Mouse (Mus musculus): ENCODE results near the gene Ankmy2. TPM values are rescaled to one million over a fixed set of nuclear protein-coding genes. Genes with fewer than 3 reads are reported as not detected.

Gene Ankmy2
- polyA plus RNA-seq, 1 experiment from 2014 or later, result 26.7 TPM

DNA sequence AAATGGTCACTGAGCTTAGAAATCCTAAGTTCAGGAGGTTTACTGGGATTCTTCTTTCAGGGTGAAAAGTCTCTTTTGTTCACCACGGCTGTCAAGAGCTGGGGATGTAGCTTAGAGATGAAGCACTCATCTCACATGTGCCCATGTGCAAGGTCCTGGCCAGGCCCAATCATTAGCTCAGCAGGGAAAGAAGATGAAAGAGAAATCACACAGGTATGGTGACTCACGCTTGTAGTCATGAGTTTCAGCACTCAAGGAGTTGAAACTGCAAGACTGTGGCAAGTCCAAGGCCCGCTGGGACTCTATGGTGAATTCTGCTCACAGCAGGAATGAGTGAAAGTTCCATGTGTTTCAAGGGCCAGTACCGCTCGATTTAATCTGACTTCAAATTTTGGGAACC is 22.8 kb upstream of the Ankmy2 start:
- H3K9me3 ChIP-seq (replicated peaks), result no peaks in the 10 kb centered on the region
- 86% methylated on average over 5 of the region's 5 CpGs for WGBS
- no peak for ATAC-seq (ENCODE audit: insufficient number of reproducible peaks, low FRiP score)
- no peak overlapping the region for H3K4me3 ChIP-seq
- no peak overlapping the region for H3K4me2 ChIP-seq
- no peaks in the 10 kb centered on the region for H3K27me3 ChIP-seq (replicated peaks)
- H3K36me3 ChIP-seq, result peaks cover 30% of the 10 kb centered on the region
- H3K9ac ChIP-seq, result no peak overlapping the region
- peaks cover 24% of the 10 kb centered on the region for H3K4me1 ChIP-seq (replicated peaks)
- H3K27ac ChIP-seq (ENCODE audit: poor library complexity, severe bottlenecking), result no peak overlapping the region

DNA sequence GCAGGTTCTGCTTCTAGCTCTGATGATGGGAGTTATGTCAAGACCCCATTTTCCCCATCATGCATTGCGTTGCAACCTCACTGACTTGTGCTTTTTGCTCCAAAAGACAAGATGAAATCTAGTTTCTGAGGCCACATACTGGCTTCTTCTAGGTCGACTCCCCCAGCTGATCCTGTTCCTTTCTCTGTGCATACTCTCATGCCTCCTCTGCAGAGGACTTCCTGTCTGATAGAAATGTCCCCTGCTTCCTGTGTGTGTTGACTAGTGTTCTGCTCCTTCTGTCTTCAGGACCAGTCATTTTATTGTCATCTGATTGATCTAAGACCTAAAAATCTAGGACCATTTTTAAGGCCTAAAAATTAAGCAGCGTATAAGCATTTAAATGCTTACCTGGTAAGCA is 21.5 kb upstream of the Ankmy2 start:
- Histone ChIP-seq H3K36me3 (peaks cover 24% of the 10 kb centered on the region), H3K27ac (ENCODE audit: poor library complexity, severe bottlenecking) (no peak overlapping the region), H3K4me3 (no peak overlapping the region), H3K4me1 (replicated peaks) (peaks cover 24% of the 10 kb centered on the region), H3K27me3 (replicated peaks) (no peaks in the 10 kb centered on the region), H3K4me2 (no peak overlapping the region), H3K9me3 (replicated peaks) (no peaks in the 10 kb centered on the region), H3K9ac (no peak overlapping the region)
- ATAC-seq (ENCODE audit: insufficient number of reproducible peaks, low FRiP score), result no peak
- 77% methylated on average over 3 of the region's 3 CpGs for WGBS

DNA sequence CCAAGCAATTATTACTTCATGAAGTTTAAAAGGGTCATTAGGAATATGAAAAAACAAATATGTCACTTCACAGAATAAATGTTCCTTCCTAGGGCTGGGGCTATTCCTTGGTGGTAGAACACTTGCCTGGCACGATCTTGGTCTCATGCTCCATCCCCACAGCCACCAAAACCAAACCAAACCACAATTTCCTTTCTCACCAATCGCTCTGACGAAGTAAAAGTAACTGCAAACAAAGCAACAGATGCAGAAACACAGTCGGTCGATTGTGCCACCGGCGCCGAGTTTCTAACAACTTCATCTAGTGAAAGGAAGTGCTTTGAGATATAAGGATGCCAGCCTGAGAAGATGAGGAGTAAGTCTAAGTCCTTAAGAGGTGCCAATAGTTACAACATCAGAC is 20.6 kb upstream of the Ankmy2 start:
- no peak for ATAC-seq (ENCODE audit: insufficient number of reproducible peaks, low FRiP score)
- H3K27ac ChIP-seq (ENCODE audit: poor library complexity, severe bottlenecking), result peak overlapping the region; percentile 65
- no peak overlapping the region for H3K4me2 ChIP-seq
- H3K4me3 ChIP-seq, result no peak overlapping the region
- H3K4me1 ChIP-seq (replicated peaks), result peaks cover 24% of the 10 kb centered on the region
- H3K9me3 ChIP-seq (replicated peaks), result no peaks in the 10 kb centered on the region
- H3K27me3 ChIP-seq (replicated peaks), result no peaks in the 10 kb centered on the region
- H3K9ac ChIP-seq, result no peak overlapping the region
- 91% methylated on average over 8 of the region's 8 CpGs for WGBS
- H3K36me3 ChIP-seq, result peaks cover 19% of the 10 kb centered on the region

DNA sequence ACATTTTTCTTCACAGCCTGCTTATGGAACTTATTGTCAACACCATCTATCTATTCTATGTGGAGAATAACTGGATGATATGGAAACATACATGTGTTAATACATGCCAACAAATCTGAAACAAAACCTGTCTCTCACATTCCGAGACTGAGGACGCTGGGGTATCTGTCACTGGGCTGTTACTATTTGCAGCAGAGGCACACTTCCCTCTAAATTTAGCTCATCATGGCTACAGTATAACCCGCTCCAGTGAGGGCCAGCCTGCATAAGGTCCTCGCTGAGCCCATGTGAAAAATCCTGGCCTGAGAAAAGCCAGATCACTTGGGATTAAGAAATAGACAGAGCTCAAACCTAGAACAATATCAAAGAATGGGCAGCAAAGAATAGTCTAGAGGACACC is 19.7 kb upstream of the Ankmy2 start:
- ATAC-seq (ENCODE audit: insufficient number of reproducible peaks, low FRiP score), result no peak
- WGBS, result 33% methylated on average over 4 of the region's 4 CpGs
- peaks cover 24% of the 10 kb centered on the region for H3K4me1 ChIP-seq (replicated peaks)
- H3K9me3 ChIP-seq (replicated peaks), result no peaks in the 10 kb centered on the region
- H3K27me3 ChIP-seq (replicated peaks), result no peaks in the 10 kb centered on the region
- peak overlapping the region; percentile 23 for H3K4me2 ChIP-seq
- H3K27ac ChIP-seq (ENCODE audit: poor library complexity, severe bottlenecking), result peak overlapping the region; percentile 90
- peaks cover 13% of the 10 kb centered on the region for H3K36me3 ChIP-seq
- H3K4me3 ChIP-seq, result no peak overlapping the region
- no peak overlapping the region for H3K9ac ChIP-seq

DNA sequence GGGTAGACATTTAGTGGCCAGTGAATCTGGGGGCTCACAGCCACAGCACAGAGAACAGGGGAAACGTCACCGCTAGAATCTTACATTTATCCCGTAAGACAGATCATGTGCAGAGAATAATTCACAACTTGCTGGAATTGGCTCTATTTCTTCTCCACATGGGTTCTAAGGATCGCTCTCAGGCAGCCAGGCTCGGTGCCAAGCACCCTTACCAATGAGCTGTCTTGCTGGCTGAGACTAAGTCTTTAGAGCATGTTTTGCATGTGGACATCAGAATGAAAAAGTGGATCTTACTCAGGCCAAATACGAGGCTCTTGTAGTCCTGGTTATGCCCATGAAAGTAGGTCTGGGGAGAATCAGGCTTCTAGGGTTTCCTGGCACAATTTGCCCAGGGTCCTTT is 16.5 kb upstream of the Ankmy2 start:
- H3K9ac ChIP-seq, result no peak overlapping the region

DNA sequence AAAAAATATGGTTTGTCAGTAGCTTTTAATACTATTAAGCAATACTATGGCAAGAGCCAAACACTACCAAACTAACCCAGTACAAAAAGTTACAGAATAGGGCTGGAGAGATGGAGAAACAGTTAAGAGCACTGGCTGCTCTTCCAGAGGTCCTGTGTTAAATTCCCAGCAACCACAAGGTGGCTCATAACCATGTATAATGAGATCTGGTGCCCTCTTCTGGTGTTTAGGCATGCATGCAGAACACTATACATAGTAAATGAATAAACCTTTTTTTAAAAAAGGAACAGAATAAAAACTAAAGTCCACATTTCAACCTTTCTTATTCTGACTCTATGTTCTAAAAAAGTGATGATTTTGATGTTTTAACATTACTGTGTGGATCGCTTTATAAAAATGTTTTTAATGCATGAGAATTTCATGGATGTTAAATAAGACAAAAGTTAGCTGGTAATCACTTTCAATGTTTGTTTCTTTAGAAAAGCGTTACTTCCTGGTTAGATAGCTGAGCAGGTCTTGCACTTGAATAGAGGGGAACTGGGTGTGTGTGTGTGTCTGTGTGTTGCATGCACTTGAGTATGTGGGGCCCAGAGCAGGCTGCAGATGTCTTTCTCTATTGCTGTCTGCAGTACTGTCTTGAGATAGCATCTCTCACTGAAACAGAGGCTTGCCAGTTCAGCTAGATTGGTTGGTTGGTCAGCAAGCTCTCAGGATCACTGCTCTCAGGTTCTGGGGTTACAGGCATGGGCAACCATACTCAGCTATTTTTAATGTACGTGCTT is 10.5 kb upstream of the Ankmy2 start:
- Histone ChIP-seq H3K4me1 (replicated peaks) (peaks cover 17% of the 10 kb centered on the region), H3K9ac (no peak overlapping the region), H3K9me3 (replicated peaks) (no peaks in the 10 kb centered on the region), H3K4me2 (no peak overlapping the region), H3K27me3 (replicated peaks) (no peaks in the 10 kb centered on the region), H3K36me3 (peaks cover 6% of the 10 kb centered on the region; the same call in 1 of the 2 replicates), H3K27ac (ENCODE audit: poor library complexity, severe bottlenecking) (no peak overlapping the region), H3K4me3 (no peak overlapping the region)
- no peak for ATAC-seq (ENCODE audit: insufficient number of reproducible peaks, low FRiP score)
- WGBS, result 92% methylated on average over 3 of the region's 3 CpGs

More for the DNA sequence above, 16.5 kb upstream of the Ankmy2 start:
- Histone ChIP-seq H3K4me1 (replicated peaks) (peaks cover 16% of the 10 kb centered on the region), H3K36me3 (0 out of 2 replicates have a peak, but pooled peaks cover 3% of the 10 kb centered on the region), H3K9me3 (replicated peaks) (no peaks in the 10 kb centered on the region), H3K27ac (ENCODE audit: poor library complexity, severe bottlenecking) (no peak overlapping the region), H3K27me3 (replicated peaks) (no peaks in the 10 kb centered on the region), H3K4me3 (no peak overlapping the region), H3K4me2 (no peak overlapping the region)
- ATAC-seq (ENCODE audit: insufficient number of reproducible peaks, low FRiP score), result no peak
- 83% methylated on average over 6 of the region's 6 CpGs for WGBS

DNA sequence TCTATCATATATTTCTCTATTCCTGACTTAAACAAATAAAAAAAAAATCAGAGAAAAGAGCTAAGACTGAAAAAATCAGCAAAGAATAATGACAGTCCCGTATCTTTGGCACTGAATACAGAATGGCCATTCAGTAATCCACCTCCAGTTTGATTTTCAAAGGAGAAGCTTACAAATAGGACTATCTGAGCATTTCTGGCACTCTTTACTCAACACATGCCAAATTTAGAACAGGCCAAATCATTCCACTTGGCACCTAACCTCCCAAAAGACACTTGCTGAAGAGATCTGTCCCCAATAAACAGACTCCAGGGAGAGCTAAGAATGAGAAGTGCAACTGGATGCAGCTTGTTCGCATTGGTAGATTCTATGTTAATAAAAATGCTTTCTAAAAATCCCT is 6.6 kb upstream of the Ankmy2 start:
- Histone ChIP-seq H3K27me3 (replicated peaks) (no peaks in the 10 kb centered on the region), H3K4me1 (replicated peaks) (peaks cover 33% of the 10 kb centered on the region), H3K36me3 (peaks cover 6% of the 10 kb centered on the region; the same call in 1 of the 2 replicates), H3K27ac (ENCODE audit: poor library complexity, severe bottlenecking) (peak overlapping the region; percentile 80), H3K4me3 (no peak overlapping the region), H3K9ac (no peak overlapping the region), H3K4me2 (peak overlapping the region; percentile 47), H3K9me3 (replicated peaks) (no peaks in the 10 kb centered on the region)
- ATAC-seq (ENCODE audit: insufficient number of reproducible peaks, low FRiP score), result peak; percentile 48; the same call in 1 of the 2 replicates
- WGBS, result 45% methylated on average over 2 of the region's 2 CpGs

DNA sequence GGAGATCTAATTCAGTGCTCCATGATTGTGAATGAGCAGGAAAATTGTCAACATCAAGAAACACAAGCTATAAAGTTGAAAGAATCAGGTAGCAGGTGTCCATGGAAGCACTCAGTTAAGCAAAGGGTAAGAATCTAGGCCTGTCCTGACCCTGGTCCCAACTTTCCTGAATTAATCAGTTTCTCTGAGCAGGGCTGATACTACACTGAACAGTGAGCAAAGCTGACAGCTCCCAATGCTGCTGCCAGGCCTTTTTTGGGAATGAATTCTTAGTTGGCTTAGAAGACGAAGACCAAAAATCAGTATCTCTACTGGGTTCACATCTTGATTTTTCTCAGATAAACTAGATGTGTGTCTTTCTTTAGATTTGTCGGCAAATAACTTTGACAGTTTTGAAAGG is 6.2 kb upstream of the Ankmy2 start:
- Histone ChIP-seq H3K9me3 (replicated peaks) (no peaks in the 10 kb centered on the region), H3K4me1 (replicated peaks) (peaks cover 33% of the 10 kb centered on the region), H3K27me3 (replicated peaks) (no peaks in the 10 kb centered on the region), H3K36me3 (peaks cover 4% of the 10 kb centered on the region; the same call in 1 of the 2 replicates), H3K27ac (ENCODE audit: poor library complexity, severe bottlenecking) (peak overlapping the region; percentile 80), H3K4me3 (no peak overlapping the region), H3K9ac (no peak overlapping the region), H3K4me2 (peak overlapping the region; percentile 37; the same call in 1 of the 2 replicates)
- no peak; the same call in 1 of the 2 replicates for ATAC-seq (ENCODE audit: insufficient number of reproducible peaks, low FRiP score)
- WGBS, result 40% methylated on average over 2 of the region's 2 CpGs

DNA sequence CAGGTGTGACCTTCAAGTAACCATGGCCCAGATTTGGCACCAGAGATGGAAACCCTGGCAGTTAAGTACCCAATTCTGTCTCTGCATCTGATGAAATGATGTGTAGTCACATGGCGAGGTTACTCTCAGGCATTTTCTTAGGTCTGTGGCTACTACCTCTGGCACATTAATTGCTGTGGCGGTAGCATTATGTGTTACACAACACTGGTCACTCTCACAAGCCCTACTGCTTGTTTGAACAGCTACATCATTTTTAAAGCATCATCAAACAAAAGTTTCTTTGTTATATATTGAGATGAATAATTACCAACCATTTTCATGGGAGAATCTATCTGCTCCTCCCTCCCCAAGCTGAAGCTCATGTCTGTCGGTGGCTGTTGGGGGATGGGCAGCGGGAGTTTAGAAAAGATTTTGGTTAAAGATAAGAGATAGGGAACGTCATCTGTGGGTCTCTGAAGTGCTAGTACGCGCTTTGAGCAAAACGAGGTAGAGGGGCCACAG is 1.7 kb upstream of the Ankmy2 start:
- Histone ChIP-seq H3K9ac (peak overlapping the region; percentile 97), H3K9me3 (replicated peaks) (no peaks in the 10 kb centered on the region), H3K4me2 (peak overlapping the region; percentile 77), H3K4me3 (peak overlapping the region; percentile 98), H3K36me3 (no peaks in the 10 kb centered on the region), H3K4me1 (replicated peaks) (peaks cover 28% of the 10 kb centered on the region), H3K27me3 (replicated peaks) (no peaks in the 10 kb centered on the region), H3K27ac (ENCODE audit: poor library complexity, severe bottlenecking) (peak overlapping the region; percentile 51; the same call in 1 of the 2 replicates)
- 10% methylated on average over 8 of the region's 8 CpGs for WGBS
- ATAC-seq (ENCODE audit: insufficient number of reproducible peaks, low FRiP score), result no peak

DNA sequence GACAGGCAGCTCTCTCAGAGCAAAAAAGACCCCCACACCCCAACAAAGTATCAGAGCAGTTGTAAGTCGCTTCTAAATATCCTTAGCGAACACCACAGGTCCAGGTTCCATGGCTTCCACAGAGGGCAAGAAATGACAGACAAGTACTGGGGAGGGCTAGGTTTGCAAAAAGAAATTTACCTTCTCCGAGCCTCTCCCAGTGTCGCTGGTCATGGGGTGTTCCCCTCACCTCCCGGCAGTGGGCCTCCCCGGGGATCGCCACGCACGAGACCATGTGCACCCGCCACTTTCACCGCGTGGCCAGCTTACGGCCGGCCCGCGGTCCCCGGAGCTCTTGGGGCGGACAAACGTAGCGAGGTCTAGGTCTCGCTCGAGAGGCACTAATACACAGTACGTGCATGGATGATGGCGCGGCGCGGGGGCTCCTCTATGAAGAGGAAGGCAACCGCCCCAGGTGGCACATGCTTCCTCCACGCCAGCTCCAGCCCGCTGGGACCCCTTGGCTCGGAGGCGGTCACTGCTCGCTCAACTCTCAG is 745 bp upstream of the Ankmy2 start:
- H3K9ac ChIP-seq, result peak overlapping the region; percentile 97
- H3K4me2 ChIP-seq, result peak overlapping the region; percentile 77
- H3K36me3 ChIP-seq, result no peaks in the 10 kb centered on the region
- H3K9me3 ChIP-seq (replicated peaks), result no peaks in the 10 kb centered on the region
- peak; percentile 58 for ATAC-seq (ENCODE audit: insufficient number of reproducible peaks, low FRiP score)
- H3K27me3 ChIP-seq (replicated peaks), result no peaks in the 10 kb centered on the region
- WGBS, result under 1% methylated on average over 33 of the region's 33 CpGs
- peak overlapping the region; percentile 92 for H3K27ac ChIP-seq (ENCODE audit: poor library complexity, severe bottlenecking)
- peaks cover 26% of the 10 kb centered on the region for H3K4me1 ChIP-seq (replicated peaks)
- H3K4me3 ChIP-seq, result peak overlapping the region; percentile 98

DNA sequence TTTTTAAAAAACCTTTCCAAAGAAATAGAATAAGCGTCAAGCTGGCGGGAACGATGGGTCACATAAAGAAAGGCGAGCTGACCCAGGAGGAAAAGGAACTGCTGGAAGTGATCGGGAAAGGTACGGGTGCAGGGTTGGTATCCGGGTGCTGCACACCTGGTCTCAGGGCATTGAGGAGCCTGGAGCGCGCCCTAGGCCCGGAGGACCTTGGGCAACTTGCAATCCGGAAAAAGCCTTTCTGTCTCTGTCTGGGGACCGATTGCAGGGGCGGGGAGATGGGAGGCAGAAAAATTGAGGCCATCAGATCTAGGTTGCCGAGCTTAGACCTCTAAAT is 357 bp downstream of the Ankmy2 start:
- peak overlapping the region; percentile 97 for H3K9ac ChIP-seq
- peak; percentile 34; the same call in 1 of the 2 replicates for ATAC-seq (ENCODE audit: insufficient number of reproducible peaks, low FRiP score)
- peak overlapping the region; percentile 77 for H3K4me2 ChIP-seq
- H3K4me3 ChIP-seq, result peak overlapping the region; percentile 98
- H3K36me3 ChIP-seq, result no peaks in the 10 kb centered on the region
- peak overlapping the region; percentile 92 for H3K27ac ChIP-seq (ENCODE audit: poor library complexity, severe bottlenecking)
- WGBS, result under 1% methylated on average over 14 of the region's 14 CpGs
- no peaks in the 10 kb centered on the region for H3K9me3 ChIP-seq (replicated peaks)
- H3K4me1 ChIP-seq (replicated peaks), result peaks cover 26% of the 10 kb centered on the region
- H3K27me3 ChIP-seq (replicated peaks), result no peaks in the 10 kb centered on the region

Data from heart, embryonic 12.5 days (tissue).